Mouse (Mus musculus): ENCODE measurements around the gene Arntl. TPM values are rescaled to one million over a fixed set of nuclear protein-coding genes. Genes with fewer than 3 reads are reported as not detected.
A peak's percentile ranks its signal among the peaks of the same experiment; 100 is the strongest.
"Not testable (repeated sequence)": the region's sequence is repeated elsewhere in the genome, so short reads cannot be mapped to it uniquely, and the experiment has no call there.

Gene Arntl
- total RNA-seq, 2 experiments from 2014 or later: 8.9 to 32.5 TPM

DNA sequence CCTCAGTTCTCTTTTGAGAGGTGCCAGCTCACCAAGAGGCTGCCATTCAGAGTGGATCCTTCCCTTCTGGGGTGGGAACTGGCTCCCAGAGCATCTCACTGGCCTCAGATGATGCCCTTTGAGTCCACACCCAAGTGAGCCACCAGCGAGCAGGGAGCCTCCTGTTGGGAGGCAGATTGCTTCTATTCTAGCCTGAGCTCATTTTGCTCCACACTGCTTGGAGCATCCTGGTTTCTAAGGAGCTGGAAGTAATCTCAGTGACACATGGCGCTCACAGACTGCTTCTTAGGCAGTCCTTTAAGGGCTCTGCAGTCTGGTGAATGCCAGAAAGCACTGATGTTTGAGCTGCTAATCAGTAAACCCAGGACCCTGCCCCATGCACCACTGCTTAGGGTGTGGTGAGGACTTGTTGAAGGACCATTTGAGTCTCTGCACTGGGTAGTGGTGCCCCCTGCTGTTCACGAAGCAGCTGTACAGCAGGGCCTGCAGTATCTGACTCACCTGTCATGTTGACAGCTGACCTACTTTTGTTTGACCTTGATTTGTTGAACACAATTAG, 43.2 kb downstream of the Arntl start:
- DNase-seq: peak; percentile 71 to 81

DNA sequence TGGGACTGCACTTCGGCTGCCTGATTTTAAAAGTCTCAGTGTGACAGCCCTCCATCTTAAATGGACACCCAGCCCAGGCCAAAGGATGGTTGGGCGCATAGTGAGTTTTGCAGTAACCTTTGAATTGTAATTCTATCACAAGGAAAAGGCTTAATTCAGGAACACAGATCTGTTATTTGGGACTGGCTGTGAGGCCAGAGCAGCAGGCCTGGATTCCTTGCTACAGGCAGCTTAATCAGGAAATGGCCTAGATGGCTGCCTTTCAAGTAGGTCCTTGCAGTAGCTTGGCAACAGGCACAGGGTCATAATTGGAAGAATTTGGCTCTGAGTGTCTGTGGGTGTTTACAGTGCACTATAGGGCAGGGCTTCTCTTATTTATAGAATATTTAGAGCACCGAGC, 43.7 kb downstream of the Arntl start:
- peak; percentile 47 to 66 for DNase-seq

DNA sequence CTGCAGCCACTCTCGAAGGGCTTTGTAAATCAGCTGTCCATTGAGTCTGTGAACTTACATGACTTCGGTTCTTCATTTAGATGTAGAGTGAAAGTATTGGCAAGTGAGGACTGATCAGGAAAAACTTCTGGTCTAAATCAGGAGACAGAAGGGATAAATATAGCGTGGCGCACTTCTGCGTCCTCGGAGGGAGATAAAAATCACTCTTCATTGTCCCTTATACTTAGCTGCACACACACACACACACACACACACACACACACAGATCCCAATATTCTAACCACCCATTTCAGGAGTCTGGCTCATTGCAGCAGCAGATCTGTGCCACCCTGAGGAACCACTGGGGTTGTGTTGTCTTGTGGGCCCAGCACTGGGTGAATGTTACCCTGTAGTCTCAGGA, 44.3 kb downstream of the Arntl start:
- no peak for DNase-seq

DNA sequence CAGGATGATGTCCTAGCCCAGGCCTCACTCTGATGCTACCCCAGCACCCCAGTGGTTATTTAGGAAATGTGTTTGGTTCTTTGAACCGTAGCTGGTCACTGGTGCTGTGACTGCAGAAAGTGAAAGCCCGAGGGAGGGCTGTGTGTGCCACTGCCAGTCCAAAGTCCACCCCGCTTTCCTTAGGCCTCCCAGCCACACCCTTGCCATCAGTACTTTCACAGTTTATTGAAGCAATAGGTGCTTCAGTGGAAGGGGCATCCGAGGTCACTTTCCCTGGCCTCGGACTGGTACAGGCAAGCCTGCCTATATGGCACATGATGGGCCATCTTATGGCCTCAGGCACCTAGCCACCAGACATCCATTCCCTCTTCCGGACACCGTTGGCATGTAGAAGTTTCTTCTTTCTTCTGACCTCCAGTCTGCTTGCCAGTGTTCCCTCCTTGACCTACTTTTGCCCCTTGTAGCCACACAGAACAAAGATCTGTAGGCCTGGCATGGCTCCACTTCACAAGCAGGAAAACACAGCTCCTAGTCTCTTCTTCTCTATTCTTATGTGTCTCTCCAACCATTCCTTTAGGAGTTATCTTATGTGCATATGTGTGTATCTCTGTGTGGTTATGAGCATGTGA, 46.6 kb downstream of the Arntl start:
- peak; percentile 49 to 52 for DNase-seq

DNA sequence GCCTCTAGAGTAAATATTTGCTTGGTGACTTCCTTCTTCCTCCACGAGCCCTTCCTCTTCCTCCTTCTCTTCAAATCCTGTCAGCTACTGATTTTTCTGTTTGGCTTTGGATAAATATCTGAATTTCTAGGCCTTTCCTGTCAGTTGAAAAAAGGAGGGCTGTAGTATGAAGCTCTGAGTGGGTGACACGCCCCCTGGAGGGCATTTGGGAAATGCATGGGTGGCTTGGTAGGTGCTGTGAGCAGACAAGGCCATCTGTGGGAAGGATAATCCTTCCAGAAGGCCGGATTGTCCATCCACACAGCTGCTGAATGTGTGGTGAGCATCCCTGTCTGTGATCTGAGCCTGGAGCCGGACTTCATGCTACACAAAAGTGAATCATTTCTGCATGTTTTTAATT, 48.8 kb downstream of the Arntl start:
- peak; percentile 52 to 62 for DNase-seq

DNA sequence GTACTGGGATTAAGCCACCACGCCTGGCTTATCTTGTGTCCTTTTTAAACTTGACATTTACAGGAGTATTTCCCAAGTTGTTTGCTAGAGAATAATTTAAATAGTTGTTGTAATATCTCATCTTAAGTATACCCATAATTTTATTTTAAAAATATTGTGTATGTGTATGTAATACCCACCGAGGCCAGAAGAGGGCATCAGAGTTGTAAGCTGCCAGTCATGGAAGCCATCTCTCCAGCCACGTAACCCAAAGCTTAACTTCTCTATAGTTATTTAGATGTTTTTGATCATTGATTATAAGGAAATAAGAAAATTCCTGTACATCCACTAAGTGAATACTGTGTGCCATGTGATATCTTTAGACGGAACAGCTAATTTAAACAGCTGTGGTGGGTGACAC, 51.2 kb downstream of the Arntl start:
- peak in 1 of 2 experiments; percentile 35 for DNase-seq

DNA sequence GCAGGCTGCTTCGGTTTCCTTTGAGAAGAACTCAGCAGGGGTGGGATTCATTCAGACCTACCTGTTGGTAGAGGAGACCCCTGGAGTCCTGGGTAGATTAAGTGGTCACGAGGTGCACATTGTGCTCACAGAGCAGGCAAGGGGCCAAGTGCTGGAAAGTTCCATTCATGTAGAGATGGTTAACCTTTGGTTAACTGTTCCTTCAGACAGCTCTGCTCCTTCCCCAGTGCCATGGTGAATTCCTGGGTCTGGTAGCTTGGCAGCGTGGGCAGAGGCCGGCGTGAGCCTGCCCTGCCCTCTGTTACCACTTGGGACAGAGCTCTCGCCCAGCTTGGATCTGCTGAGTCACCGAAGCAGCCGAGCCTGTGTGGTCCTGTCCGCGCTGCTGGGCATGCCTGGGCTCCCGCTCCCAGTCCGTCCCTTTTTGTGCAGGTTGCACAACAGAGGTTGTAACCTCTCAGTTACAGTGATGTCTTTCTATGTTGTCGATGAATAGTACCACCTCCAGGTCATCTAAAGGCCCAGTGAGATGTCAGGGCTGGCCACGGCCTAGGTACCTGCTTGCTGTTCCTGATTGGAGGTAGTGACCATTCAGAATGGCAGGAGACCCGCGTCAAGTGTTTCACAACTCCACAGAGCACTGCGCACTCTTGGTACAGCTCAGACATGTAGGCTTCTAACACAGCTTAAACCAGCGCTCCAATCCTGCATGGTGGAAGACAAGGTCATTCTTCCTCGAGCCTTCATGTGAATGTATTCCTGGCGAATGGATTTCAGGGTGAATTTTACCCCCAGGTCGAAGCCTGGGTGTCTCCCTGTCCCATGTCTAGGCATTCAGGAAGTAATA, 53.3 kb downstream of the Arntl start:
- peak; percentile 82 to 83 for DNase-seq

DNA sequence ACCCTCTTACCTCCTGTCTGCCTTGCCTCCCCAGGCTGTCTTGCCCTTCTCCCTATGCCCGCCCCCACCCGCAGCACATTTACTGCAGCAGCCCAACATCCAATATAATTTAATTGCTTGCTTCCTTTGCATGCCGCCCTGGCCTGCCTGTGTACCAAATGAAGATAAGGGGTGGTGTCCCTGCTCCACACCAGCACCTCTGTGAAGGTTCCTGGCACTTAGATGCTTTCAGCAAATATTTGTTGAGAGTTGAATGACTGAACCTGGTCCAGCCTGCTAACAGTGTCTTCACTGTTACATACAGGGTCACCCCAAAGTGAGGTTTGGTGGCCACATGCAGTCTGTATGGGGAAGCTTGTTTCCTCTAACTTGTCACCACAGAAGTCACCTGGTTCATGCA, 54.4 kb downstream of the Arntl start:
- no peak for DNase-seq

DNA sequence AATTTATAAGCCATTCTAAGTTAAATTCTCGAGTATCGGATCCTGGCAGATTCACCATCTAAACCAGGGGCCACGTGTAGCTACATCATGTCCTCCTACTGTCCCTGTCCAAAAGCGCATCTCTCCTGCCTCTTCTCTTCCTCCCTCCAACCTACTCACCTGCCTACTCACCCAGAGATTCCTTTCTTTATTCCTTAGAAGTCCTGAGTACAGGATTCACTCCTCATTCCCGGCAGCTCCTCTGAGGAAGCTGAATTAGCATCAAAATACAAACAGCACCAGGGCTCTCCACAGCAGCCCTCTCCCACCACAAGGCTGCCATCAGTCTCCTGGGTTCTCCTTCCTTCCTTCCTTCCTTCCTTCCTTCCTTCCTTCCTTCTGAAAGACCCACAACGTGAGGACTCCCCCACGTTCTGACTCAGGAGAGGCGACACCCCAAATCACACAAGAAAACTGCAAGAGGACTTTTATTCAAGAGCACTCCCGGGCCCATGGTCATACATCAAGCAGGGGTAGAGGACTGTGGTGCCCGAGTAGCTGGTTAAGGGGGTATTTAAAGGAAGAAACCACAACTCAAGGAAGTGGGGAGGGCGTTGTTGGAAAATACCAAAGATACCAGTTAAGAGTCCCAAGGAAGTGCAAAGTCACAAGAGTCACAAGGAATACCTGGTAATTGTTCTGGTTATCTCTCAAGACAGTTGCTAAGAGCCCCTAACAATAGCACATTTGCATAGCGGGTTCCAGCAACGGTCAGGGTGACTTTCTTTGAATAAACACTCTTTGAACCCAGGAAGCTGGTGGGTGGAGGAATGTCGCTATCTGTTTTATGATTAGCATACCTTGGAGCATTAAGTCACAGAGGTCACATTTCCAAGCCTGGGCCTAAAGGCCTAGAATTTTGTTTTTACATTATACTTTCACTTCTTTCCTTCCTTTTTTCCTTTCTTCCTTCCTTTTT, 55.5 kb downstream of the Arntl start:
- not testable (repeated sequence) for DNase-seq

DNA sequence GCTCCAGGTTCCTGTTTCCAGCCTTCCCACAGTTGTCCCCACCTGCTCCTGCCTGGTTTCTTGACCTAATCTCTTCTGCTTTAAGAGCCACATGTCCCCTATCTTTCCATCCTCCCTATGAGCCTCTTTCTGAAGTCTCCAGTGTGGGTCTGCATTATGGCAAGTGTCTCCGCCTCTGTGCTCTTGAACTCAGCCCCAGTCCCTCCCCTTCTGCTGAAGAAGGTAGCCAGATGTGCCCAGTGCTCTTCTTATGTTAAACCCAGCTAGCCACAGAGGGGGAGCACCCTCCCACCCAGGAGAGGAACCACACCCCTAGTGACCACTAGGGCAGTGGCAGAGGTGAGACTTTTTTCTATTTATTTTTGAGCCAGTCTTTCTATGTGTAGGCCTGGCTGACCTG, 56.7 kb downstream of the Arntl start:
- no peak for DNase-seq

DNA sequence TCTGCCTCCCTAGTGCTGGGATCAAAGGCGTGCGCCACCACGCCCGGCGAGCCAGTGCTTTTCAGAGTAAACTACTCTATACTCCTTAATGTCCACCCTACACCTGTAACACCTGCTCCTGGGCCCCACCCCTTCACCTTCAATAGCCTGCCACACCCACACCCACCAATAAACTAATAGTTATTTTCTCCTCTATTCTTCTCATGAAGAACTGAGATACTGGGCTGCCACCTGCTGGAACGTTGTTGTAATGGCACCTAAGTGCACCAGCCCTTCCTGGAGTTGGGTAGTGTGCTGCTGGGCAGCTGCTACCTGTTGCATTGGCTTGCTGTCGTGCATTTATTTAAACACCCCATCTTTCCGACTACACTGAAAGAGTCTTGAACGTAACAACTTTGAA, 61.0 kb downstream of the Arntl start:
- DNase-seq: peak; percentile 72 to 79

DNA sequence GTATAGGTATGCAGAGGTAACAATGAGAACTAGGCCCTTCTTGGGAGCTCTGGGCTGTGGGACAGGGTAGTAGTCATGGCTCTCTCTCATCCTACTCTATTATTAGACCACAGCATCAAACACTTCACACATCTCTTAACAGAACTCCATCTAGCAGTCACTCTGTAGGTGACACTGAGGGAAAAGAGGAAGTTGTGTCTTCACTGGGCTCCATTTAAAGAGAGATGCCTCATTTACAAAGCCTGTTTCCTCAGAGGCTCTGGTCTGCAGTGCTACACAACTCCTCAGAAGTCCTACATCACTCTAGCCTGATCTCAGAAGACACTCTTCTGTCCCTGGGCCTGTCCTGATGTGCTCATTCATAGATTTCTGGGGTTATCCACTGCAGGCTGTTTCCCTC, 61.8 kb downstream of the Arntl start:
- DNase-seq: no peak

DNA sequence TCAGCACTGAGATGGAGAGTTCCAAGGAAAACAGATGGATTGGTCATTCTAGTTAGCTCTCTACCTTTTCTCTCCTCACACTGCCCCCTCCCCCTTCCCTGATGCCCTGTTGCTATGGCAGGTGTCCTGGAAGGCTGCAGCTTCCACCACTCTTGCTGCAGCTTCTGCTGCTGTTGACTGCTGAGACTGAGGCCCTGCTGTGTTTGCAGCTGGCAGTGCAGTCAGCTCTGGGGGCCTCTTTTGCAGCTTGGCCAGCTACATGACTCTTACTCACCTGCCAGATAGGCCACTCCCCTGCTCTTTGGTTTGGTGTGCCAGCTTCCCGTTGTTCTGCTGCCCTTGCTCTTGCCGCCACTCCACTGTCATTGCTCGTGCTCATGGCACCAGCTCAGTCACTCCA, 62.7 kb downstream of the Arntl start:
- no peak for DNase-seq

DNA sequence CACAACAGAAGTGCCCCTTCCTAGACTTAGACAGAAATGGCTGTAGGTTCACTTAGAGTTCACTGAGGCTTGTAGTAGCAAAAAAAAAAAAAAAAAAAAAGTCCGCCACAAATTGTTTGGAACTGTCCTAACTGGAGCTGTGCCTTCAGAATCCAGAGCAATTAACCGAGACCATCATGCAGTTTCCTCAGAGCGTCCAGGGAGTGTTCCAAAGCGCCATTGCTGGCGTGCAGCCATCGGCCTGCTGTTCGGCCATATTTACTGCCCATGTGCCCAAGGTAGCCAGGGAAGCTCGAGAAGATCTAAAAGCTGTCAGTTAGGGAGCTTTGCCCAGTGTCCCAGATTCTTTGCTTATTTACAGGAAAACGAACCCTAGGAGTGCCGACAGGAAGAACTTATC, 63.3 kb downstream of the Arntl start:
- peak in 1 of 2 experiments; percentile 42 for DNase-seq

DNA sequence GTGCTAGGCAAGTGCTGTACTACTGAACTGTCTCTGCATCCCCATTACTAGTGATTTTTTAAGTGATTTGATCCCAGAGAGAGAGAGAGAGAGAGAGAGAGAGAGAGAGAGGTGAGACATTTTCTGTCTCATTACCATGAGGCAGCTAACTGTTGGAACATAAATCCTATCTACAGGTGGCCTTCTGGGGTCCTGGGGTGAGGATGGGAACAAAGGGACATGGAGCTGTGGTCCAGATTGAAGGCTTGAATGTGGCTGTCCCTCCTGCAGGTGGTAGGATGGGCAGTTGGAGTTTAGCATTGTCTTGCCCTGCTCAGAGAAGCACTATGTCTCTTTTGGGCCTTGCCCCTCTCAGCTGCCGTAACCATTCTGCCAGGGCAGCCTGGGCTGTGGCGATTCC, 63.7 kb downstream of the Arntl start:
- DNase-seq: no peak

DNA sequence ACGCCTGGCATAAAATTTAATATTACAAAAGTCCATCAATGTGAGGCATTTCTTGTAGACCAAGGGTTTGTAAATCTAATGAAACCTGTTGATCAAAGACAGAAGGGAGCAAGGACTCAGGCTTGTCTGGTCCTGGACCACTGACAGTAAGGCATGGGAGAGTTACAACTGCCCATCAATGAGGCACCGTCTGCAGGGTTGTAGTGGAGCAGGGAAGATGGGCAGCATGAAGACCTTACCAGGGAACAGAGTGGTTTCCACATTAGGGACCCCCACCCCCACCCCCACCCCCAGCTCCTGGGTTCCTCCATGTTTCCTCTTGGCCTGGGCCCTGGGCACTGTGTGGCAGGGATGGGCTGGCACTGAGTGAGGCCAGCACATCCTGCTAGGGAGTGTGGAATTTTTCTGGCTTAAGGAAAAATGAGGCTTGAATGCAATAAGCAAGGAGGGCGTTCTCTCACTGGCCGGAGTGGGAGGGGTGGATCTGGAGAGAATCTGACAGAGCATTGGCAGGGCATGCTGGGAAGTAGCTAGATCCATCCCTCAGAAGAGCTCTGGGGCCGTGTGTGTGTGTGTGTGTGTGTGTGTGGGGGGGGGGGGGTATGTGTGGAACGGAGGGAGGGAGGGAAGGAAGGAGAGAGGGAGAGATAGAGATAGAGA, 65.2 kb downstream of the Arntl start:
- DNase-seq: no peak

DNA sequence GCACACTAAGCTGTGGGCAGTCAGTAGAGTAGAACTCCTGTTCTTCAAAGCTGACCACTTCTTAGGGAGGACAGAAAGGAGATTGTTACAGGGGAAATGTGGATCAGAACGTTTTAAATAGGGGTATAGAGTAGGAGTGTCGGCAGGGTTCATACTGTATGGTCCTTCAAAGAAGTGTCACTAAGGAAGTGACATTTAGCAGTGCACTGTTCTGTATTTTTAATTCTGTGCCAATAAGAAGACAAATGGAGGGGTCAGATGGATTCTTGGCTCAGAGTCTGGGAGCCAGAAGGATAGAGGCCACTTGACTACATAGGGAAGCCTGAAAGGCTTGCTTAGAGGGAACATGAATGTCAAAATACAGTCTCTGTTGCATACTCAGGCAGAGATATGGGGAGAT, 70.0 kb downstream of the Arntl start:
- DNase-seq: no peak

DNA sequence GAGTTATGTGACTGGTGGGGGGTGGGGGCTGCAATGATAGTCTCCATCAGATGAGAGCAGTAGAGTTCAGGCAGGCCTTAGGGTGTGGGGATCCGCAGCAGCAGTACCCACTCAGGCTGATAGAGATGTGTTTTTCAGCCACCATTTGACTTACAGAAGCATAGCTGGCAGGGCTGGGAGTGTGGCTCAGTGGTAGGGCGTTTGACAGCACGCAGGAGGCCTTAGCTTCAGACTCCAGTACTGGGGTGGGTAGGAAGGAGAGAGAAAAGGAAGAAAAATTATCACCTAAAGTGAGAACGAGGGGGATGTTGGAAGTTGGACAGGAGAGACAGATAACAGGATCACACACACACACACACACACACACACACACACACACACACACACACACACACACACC, 71.2 kb downstream of the Arntl start:
- no peak for DNase-seq

DNA sequence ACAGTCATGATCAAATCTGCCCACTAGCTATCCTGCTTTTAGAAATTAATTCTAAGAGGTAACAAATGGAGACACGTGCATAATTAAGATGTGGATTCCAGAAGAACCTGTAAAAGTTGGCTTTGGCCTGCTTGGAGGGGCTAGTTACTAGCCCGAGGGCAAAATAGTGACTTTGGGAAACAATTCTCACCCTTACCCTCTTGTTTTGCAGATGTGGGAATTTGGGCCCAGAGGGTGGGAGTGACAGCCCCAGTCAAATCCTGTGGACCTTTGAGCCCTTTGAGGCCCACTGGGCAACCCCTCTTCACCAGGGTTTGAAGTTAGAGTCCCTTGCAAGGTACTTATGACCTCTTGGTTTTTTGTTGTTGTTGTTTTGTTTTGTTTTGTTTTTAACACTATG, 72.0 kb downstream of the Arntl start:
- DNase-seq: no peak

DNA sequence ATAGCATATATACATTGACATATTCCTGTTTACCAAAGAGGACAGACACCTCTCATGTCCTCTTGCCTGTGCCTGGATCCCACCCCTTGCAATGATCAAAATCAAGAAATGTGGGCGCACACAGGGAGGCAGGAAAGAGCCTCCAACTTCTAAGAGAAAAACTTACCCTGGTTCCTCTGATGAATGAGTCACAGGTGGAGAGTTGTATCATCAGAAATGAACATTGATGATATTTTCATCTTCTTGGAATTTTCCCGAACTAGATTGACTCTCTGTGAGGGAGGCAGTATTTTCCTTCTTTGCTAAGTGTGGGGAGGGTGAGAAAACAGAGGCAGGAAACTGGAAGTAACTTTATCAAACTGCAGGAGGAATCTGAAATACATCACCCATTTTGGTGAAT, 78.1 kb downstream of the Arntl start:
- no peak for DNase-seq

DNA sequence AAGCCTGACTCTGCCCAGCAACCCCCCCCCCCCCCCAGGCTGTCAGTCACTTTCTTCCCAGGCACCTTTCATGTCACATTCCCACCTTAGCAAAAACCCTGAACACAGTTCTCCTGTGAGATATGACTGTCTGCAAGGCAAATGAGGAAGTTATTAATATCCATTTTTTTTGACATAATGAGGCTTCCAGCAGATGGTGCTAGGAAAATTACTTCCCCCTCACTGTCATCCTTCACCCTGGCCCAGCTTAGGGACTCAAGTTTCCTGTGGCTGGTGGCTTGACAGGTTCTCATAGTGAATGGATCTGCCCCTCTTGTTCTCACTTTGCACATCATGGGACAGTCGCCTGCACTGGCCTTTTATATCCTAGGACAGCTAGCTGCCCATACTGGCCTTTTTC, 81.9 kb downstream of the Arntl start:
- DNase-seq: no peak

DNA sequence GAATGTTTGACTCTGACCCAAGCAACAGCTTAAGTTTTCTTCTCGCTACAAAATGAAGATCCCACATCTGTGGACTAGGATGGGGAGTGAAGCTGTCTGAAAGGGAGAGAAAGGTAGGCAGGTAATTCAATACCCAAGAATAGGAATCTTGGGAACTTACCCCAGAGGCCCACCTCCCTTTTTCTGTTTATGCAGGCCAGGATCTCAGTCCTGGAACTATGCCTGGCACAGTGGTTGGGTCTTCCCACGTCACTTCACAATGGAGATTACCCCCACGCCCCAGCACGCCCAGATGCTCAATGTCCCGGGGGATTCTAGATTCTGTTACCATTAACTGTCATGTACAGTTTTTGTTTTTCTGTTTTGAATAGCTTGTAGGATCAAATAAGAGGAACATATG, 84.5 kb downstream of the Arntl start:
- DNase-seq: no peak

Data from adrenal gland, postnatal 36 days (tissue).